Mouse (Mus musculus) heart, postnatal 0 days (tissue): ENCODE data around the gene Smim20. TPM values are rescaled to one million over a fixed set of nuclear protein-coding genes. Genes with fewer than 3 reads are reported as not detected.
A peak's percentile ranks its signal among the peaks of the same experiment; 100 is the strongest.

Source experiments
- ATAC-seq: fragments of 200-750 bp; cut with Nextera tagmentation; 2 replicates; pipeline ENCODE4 v1.8.0; 2017; ENCODE audit warnings: low read depth, moderate number of reproducible peaks, moderate library complexity; ENCODE audit not compliant: insufficient read depth
- DNase-seq: peaks from one replicate; pipeline ENCODE4 v3.0.0-alpha.2; 2016; ENCODE audit warnings: low spot score
- H3K27ac ChIP-seq: fragments of 300-500 bp; sonication (generic); 2 replicates; pipeline ENCODE4 v1.5.1; 2014; ENCODE audit warnings: low read depth, mild to moderate bottlenecking
- H3K27me3 ChIP-seq: fragments of 300-500 bp; sonication (generic); 2 replicates; pipeline ENCODE4 v1.6.1; 2014; ENCODE audit warnings: low read length, mixed read lengths; ENCODE audit not compliant: control insufficient read depth, insufficient read depth
- H3K36me3 ChIP-seq: fragments of 300-500 bp; sonication (generic); replicated peaks from 2 replicates; pipeline ENCODE4 v1.6.1; 2014; ENCODE audit warnings: low read length, mixed read lengths; ENCODE audit not compliant: control insufficient read depth, insufficient read depth
- H3K4me1 ChIP-seq: fragments of 300-500 bp; sonication (generic); 2 replicates; pipeline ENCODE4 v1.6.1; 2014; ENCODE audit warnings: antibody characterized with exemption; ENCODE audit not compliant: control insufficient read depth, insufficient read depth
- H3K4me2 ChIP-seq: fragments of 300-500 bp; sonication (generic); 2 replicates; pipeline ENCODE4 v1.6.1; 2014; ENCODE audit warnings: low read depth, mild to moderate bottlenecking, low read length, moderate library complexity
- H3K4me3 ChIP-seq: fragments of 300-500 bp; sonication (generic); 2 replicates; pipeline ENCODE4 v1.5.1; 2014; ENCODE audit warnings: low read depth, low read length
- H3K9ac ChIP-seq: fragments of 300-500 bp; sonication (generic); replicated peaks from 2 replicates; pipeline ENCODE4 v1.6.1; 2014; ENCODE audit warnings: low read depth, low read length, mixed read lengths
- H3K9me3 ChIP-seq: fragments of 300-500 bp; sonication (generic); replicated peaks from 2 replicates; pipeline ENCODE4 v1.6.1; 2016; ENCODE audit warnings: low read length; ENCODE audit not compliant: control insufficient read depth
- CTCF ChIP-seq: IDR thresholded peaks from 2 replicates; pipeline ENCODE4 v1.5.1; 2016; ENCODE audit warnings: antibody characterized with exemption, control low read depth, low read depth
- EP300 ChIP-seq: IDR thresholded peaks from 2 replicates; pipeline ENCODE4 v1.6.1; 2016; ENCODE audit warnings: antibody characterized with exemption, low read depth
- WGBS: fragments of 180-500 bp; shearing (Covaris S2); extraction: QIAGEN DNeasy Blood & Tissue Kit; methylation state at CpG from one replicate; pipeline ENCODE4 v1.1.7; 2014; 5-methylcytosine and 5-hydroxymethylcytosine counted together
- polyA plus RNA-seq: library from polyadenylated mRNA; unstranded; fragments of >200 nt; fragmentation: Nextera tagmentation; extraction: Ambion mirVana; gene quantifications from 2 replicates; pipeline ENCODE4 v1.2.1, GENCODE M21; 2015
- total RNA-seq: library from RNA; depleted of rRNA; stranded (reverse); fragments of >200 nt; gene quantifications from 2 replicates; pipeline ENCODE4 v1.2.3, GENCODE M21; 2014; ENCODE audit warnings: low replicate concordance; rRNA removed

Gene Smim20
- total and polyA plus RNA-seq, 2 experiments from 2014 or later, result 163 to 218 TPM

DNA sequence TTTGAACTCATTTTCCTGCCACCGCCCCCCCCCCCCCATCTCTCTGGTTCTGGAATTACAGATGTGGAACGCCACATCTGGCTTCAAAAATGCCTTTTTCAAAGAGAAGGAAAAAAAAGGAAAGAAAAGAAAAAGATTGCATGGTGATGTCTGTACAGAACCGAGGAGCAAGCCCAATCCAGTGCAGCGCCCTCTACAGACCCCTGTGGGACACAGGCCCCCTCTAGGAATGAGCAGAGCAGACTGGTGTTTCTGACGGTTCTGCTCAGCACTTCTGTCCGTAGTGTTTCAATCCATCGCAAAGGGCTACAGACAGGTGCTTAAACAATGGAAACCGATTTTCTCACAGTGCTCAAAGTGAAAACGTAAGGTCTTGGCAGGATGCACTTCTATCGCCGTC is 55.6 kb downstream of the Smim20 start:
- TF ChIP-seq EP300, result no peak
- TF ChIP-seq CTCF, result no peak; the same call in 1 of the 2 replicates
- Histone ChIP-seq H3K4me2 (no peak overlapping the region; the same call in 1 of the 2 replicates), H3K27me3 (peaks cover 4% of the 10 kb centered on the region; the same call in 1 of the 2 replicates), H3K4me3 (no peak overlapping the region), H3K9ac (no peak overlapping the region), H3K27ac (no peak overlapping the region), H3K4me1 (no peaks in the 10 kb centered on the region), H3K36me3 (no peaks in the 10 kb centered on the region), H3K9me3 (no peaks in the 10 kb centered on the region)
- 71% methylated on average over 11 of the region's 11 CpGs for WGBS
- DNase-seq (no peak), ATAC-seq (no peak)

DNA sequence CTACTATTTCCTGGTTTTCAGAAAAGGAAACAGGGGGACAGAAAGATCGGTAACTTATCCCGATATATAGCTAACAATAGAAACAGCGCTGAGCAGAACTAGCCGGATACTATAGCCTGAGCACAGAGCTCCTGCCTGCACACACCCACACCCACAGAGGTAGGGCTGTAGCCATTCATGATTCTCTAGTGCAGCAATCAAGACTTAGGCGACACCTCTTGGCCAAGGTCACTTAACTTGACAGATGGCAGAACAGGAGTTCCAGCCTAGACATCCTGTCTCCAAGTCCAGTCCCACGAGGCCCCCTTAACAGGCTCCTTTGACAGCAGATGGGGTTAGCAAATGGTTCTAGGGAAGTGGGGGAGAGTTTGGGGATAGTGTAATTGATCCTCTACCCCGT is 56.2 kb downstream of the Smim20 start:
- H3K9ac ChIP-seq, result no peak overlapping the region
- ATAC-seq, result peak; percentile 63
- 18% methylated on average over 7 of the region's 7 CpGs for WGBS
- no peak overlapping the region for H3K27ac ChIP-seq
- H3K27me3 ChIP-seq, result peaks cover 4% of the 10 kb centered on the region; the same call in 1 of the 2 replicates
- H3K9me3 ChIP-seq, result no peaks in the 10 kb centered on the region
- DNase-seq, result no peak
- no peak overlapping the region for H3K4me3 ChIP-seq
- no peaks in the 10 kb centered on the region for H3K36me3 ChIP-seq
- no peak overlapping the region; the same call in 1 of the 2 replicates for H3K4me2 ChIP-seq
- no peaks in the 10 kb centered on the region for H3K4me1 ChIP-seq
- TF ChIP-seq CTCF (peak; percentile 5; the same call in 1 of the 2 replicates), EP300 (no peak)

DNA sequence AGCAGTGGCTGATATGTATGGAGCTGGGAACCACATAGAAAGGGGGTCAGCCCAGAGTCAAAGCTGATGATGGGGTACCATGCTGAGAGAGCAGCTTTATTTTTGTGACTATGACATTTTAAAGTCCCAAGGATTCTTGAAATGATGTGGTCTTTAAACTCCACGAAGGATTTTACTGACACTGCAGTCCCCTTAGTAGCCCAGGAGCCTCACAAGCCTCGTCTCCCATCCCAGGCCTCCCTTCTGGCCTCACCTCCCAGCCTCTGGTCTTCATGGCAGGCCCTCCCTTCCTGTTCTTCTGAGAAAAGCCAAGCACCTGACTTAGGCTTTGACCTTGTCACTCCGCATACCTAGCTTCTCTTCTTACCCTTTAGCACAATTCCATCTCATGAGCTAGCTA is 57.4 kb downstream of the Smim20 start:
- no peaks in the 10 kb centered on the region for H3K4me1 ChIP-seq
- H3K27me3 ChIP-seq, result peaks cover 4% of the 10 kb centered on the region; the same call in 1 of the 2 replicates
- no peak overlapping the region for H3K9ac ChIP-seq
- ATAC-seq, result no peak
- no peak overlapping the region for H3K4me2 ChIP-seq
- WGBS, result 70% methylated on average over 3 of the region's 3 CpGs
- DNase-seq, result no peak
- no peaks in the 10 kb centered on the region for H3K36me3 ChIP-seq
- no peak for TF ChIP-seq CTCF
- no peak for TF ChIP-seq EP300
- no peaks in the 10 kb centered on the region for H3K9me3 ChIP-seq
- no peak overlapping the region for H3K4me3 ChIP-seq
- no peak overlapping the region for H3K27ac ChIP-seq

DNA sequence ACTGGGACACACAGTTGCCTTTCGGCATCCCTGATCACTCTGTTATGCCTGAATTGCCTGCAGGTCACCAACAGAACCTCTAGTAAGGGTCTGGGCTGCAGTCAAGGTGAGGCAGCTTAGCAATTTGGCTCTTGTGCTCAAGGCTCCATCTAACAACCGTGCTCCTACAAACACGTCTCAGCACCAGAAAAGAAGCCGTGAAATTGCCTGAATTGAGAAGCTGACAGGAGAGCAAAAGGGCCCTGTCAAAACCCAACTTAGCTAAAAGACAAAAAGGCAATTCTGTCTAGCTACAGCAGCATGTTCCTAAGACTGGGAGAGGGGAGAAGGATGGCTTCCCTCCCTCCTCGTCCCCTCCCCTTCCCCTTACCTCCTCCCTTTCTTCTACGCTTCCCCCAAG is 57.9 kb downstream of the Smim20 start:
- H3K9me3 ChIP-seq, result no peaks in the 10 kb centered on the region
- ATAC-seq, result no peak
- no peak for DNase-seq
- H3K4me1 ChIP-seq, result no peaks in the 10 kb centered on the region
- no peak overlapping the region for H3K9ac ChIP-seq
- WGBS, result 63% methylated on average over 6 of the region's 6 CpGs
- no peak overlapping the region for H3K27ac ChIP-seq
- peaks cover 4% of the 10 kb centered on the region; the same call in 1 of the 2 replicates for H3K27me3 ChIP-seq
- H3K4me3 ChIP-seq, result no peak overlapping the region
- TF ChIP-seq EP300 (no peak), CTCF (no peak)
- H3K36me3 ChIP-seq, result no peaks in the 10 kb centered on the region
- H3K4me2 ChIP-seq, result no peak overlapping the region

DNA sequence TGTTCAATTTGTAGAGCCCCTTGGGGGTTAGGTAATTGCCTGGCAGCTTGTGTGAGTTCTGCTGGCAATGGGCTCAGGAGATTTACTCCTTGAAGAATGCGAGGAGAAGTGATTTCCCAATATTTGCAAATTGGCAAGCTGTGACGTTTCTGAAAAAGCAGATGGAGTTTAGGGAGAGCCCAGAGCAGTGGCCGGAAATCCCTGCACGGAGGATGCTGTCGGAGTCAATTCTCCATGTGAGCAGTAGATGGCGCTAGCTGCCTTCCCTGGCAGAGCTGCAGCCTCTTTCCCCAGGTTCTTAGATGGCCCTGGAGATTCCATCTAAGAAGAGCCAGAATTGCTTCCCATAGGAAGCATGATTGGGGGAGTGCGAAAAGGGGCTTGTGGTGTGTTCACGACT is 59.1 kb downstream of the Smim20 start:
- Histone ChIP-seq H3K9ac (no peak overlapping the region), H3K4me3 (no peak overlapping the region), H3K4me1 (no peaks in the 10 kb centered on the region), H3K27me3 (peaks cover 4% of the 10 kb centered on the region; the same call in 1 of the 2 replicates), H3K27ac (no peak overlapping the region), H3K36me3 (no peaks in the 10 kb centered on the region), H3K4me2 (no peak overlapping the region), H3K9me3 (no peaks in the 10 kb centered on the region)
- DNase-seq (peak; percentile 77), ATAC-seq (peak; percentile 41; the same call in 1 of the 2 replicates)
- TF ChIP-seq CTCF (peak; percentile 88), EP300 (no peak)
- 3% methylated on average over 8 of the region's 8 CpGs for WGBS

DNA sequence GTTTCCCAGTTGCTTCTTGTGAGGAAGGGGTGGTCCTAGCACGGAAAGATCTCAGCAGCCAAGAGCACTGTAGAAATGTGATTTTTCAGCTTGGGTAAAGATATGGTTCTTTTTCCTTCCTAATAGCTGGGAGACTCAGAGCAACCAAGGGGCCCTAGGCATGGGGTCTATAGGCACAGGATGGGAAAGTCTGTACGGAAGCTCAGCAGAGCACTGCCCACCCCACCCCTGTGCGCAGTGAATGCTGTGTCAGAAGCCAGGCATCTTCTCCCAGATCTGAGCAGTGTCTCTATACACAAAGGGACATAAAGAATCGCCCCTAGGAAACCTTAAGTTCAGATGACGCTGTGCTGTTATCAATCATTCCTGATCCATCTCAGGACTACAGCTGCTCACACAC is 59.6 kb downstream of the Smim20 start:
- no peak overlapping the region for H3K4me2 ChIP-seq
- peaks cover 4% of the 10 kb centered on the region; the same call in 1 of the 2 replicates for H3K27me3 ChIP-seq
- 66% methylated on average over 5 of the region's 5 CpGs for WGBS
- no peaks in the 10 kb centered on the region for H3K4me1 ChIP-seq
- no peak overlapping the region for H3K27ac ChIP-seq
- H3K4me3 ChIP-seq, result no peak overlapping the region
- ATAC-seq, result no peak
- no peak for DNase-seq
- no peaks in the 10 kb centered on the region for H3K9me3 ChIP-seq
- H3K36me3 ChIP-seq, result no peaks in the 10 kb centered on the region
- no peak for TF ChIP-seq CTCF
- TF ChIP-seq EP300, result no peak
- H3K9ac ChIP-seq, result no peak overlapping the region

Other genes with a start within 250 kb of the Smim20 start
- gene Slc34a2, start 229.0 kb upstream of the Smim20 start, total RNA-seq, result 0.19 and 2.9 TPM in 2 replicates
- 0.34 TPM in 1 of 2 replicates, not detected in the other for gene Slc34a2, start 229.0 kb upstream of the Smim20 start, polyA plus RNA-seq
- gene Sel1l3, start 53.2 kb upstream of the Smim20 start, total RNA-seq, result 0.89 and 1.4 TPM in 2 replicates
- gene Sel1l3, start 53.2 kb upstream of the Smim20 start, polyA plus RNA-seq, result 0.14 and 0.37 TPM in 2 replicates
- 19.9 and 22.0 TPM in 2 replicates for gene Rbpj, start 199.1 kb downstream of the Smim20 start, total RNA-seq
- gene Rbpj, start 199.1 kb downstream of the Smim20 start, polyA plus RNA-seq, result 11.4 and 12.6 TPM in 2 replicates